ENCODE assay signal across 8 mouse cellular contexts in the genomic region with DNA sequence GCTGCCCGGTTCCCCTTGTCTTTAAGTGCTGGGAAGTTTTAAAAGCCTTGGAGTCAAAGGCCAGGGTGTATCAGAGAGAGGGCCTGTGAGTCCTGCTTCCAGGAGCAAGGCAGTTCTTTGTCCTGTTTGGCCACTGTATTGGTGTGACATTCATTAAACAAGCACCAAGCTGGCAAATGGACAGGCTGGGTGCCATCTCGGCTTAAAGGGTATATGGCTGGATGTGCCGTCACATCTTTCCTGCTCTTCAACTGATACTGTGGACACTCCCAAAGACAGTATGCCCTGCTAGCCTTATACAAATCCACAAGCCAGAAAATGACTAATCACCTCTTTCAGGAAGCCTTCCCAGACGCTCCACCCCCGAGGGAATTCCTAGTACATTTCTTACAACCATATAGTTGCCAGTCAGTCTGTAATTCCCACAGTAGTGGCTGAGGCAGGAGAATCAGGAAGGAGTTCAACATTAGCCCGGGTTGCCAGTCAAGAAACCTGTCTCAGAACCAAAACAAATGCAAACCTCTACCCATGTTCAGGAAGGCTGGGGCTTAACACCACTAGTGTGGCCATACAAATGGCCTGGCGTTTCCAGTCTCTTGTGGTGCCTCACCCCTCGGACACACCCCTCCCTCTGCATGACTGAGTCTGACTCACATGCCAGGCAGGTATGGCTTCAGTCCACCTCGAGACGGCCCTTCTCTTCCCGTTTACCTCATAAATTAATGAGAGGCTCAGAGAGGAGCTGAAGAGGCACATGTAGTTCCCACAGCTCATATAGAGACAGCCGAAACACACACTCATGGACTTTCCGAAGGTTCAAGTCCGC.
DNase-seq lines count a peak whose midpoint lies in the region; ATAC-seq lines count a peak whose summit lies in the region.

No protein-coding gene starts in this region.

- DNase-seq in kidney, adult 9 months = no peak
- peak; percentile 75 for DNase-seq in Muller cell, postnatal 12 days (ENCODE audit: inconsistent ontology term)
- no peak for DNase-seq in layer of hippocampus, postnatal 10 days (ENCODE audit: low spot score in 2 of 2)
- no peak for DNase-seq in spleen, adult 18-20 months

- peaks cover 14% of the 10 kb centered on the region; the same call in 1 of the 2 replicates for H3K36me3 ChIP-seq in kidney, embryonic 15.5 days
- no peaks in the 10 kb centered on the region; the same call in 1 of the 2 replicates for H3K36me3 ChIP-seq in hindbrain, embryonic 12.5 days
- no peaks in the 10 kb centered on the region for H3K36me3 ChIP-seq in midbrain, embryonic 12.5 days

- H3K27ac ChIP-seq in kidney, embryonic 15.5 days = peak overlapping the region; percentile 96
- H3K27ac ChIP-seq in hindbrain, embryonic 12.5 days = peak overlapping the region; percentile 57; the same call in 1 of the 2 replicates
- 0 out of 2 replicates have a peak overlapping the region, but pooled peaks have one; percentile 67 for H3K27ac ChIP-seq in midbrain, embryonic 12.5 days (replicated peaks)

- peak overlapping the region; percentile 65; the same call in 1 of the 2 replicates for H3K9ac ChIP-seq in kidney, embryonic 15.5 days
- H3K9ac ChIP-seq in hindbrain, embryonic 12.5 days = peak overlapping the region; percentile 73; the same call in 1 of the 2 replicates
- H3K9ac ChIP-seq in midbrain, embryonic 12.5 days (replicated peaks) = 0 out of 2 replicates have a peak overlapping the region, but pooled peaks have one; percentile 65

- H3K9me3 ChIP-seq in kidney, embryonic 15.5 days (replicated peaks) = no peaks in the 10 kb centered on the region
- H3K9me3 ChIP-seq in hindbrain, embryonic 12.5 days (replicated peaks) = no peaks in the 10 kb centered on the region
- no peaks in the 10 kb centered on the region for H3K9me3 ChIP-seq in midbrain, embryonic 12.5 days

- WGBS in kidney, embryonic 15.5 days = 35% methylated on average over 14 of the region's 14 CpGs
- 60% methylated on average over 14 of the region's 14 CpGs for WGBS in hindbrain, embryonic 12.5 days
- WGBS in midbrain, embryonic 12.5 days = 56% methylated on average over 14 of the region's 14 CpGs

- no peak for ATAC-seq in kidney, embryonic 15.5 days (replicated peaks; ENCODE audit: low FRiP score)
- no peak for ATAC-seq in hindbrain, embryonic 12.5 days (ENCODE audit: low FRiP score)
- ATAC-seq in midbrain, embryonic 12.5 days (ENCODE audit: low FRiP score, low read depth) = no peak
- no peak for ATAC-seq in megakaryocyte, adult 5-6 weeks (ENCODE audit: poor library complexity, severe bottlenecking)

- peak overlapping the region; percentile 79 for H3K4me2 ChIP-seq in kidney, embryonic 15.5 days
- peak overlapping the region; percentile 70 for H3K4me2 ChIP-seq in hindbrain, embryonic 12.5 days (replicated peaks)
- peak overlapping the region; percentile 62 for H3K4me2 ChIP-seq in midbrain, embryonic 12.5 days (replicated peaks)

- H3K4me3 ChIP-seq in kidney, embryonic 15.5 days (replicated peaks) = peak overlapping the region; percentile 55
- no peak overlapping the region for H3K4me3 ChIP-seq in hindbrain, embryonic 12.5 days
- H3K4me3 ChIP-seq in midbrain, embryonic 12.5 days = no peak overlapping the region

- H3K27me3 ChIP-seq in kidney, embryonic 15.5 days = no peaks in the 10 kb centered on the region
- H3K27me3 ChIP-seq in hindbrain, embryonic 12.5 days = 0 out of 2 replicates have a peak, but pooled peaks cover 4% of the 10 kb centered on the region
- 0 out of 2 replicates have a peak, but pooled peaks cover 10% of the 10 kb centered on the region for H3K27me3 ChIP-seq in midbrain, embryonic 12.5 days

- H3K4me1 ChIP-seq in kidney, embryonic 15.5 days = peaks cover 90% of the 10 kb centered on the region
- peaks cover 73% of the 10 kb centered on the region for H3K4me1 ChIP-seq in hindbrain, embryonic 12.5 days
- peaks cover 52% of the 10 kb centered on the region for H3K4me1 ChIP-seq in midbrain, embryonic 12.5 days
